Mouse (Mus musculus) mesoderm, embryonic 11.5 days (tissue): ENCODE measurements around the gene Glt6d1.

ENCODE experiments used
- DNase-seq: peaks from one replicate; pipeline ENCODE4 v3.0.0-alpha.2; 2012; ENCODE audit warnings: low read depth, low spot score

Gene Glt6d1

DNA sequence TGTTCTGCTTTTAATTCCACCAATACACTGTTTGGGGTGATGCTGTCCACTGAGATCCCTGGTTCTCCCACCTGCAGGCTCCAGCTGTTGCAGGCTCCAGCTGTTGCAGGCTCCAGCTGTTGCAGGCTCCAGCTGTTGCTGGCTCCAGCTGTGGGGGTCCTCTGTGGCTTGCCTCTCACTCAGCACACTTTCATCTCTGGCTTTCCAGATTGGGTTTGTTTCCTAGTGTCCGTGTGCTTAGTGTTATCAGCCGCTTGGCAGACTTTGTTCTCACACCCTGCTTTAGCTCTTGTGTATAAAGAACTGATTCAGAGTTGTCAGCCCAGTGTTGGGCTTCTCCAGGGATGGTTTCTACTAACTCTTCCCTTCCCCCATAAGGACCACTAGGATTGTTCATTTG lies 18.0 kb downstream of the Glt6d1 start:
- DNase-seq = no peak

DNA sequence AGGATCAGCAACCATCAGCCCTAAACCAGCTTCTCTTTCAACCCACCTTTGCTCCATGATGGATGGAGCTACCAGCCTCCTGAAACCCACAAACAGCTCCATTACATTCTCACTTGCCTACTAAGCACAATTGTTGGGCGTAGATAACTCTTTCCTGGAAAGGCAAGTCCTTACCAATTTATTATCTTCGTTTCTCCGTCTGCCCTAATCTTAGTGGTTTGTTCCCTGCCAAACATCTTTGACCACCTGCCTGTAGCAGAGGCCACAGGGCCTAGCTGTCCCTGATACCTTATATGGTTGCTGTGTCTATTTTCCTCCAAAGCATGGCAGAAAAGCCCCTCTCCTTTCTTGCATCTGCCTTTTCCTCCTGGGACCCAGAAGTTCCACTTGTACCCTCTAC lies 26.6 kb downstream of the Glt6d1 start:
- DNase-seq = no peak

DNA sequence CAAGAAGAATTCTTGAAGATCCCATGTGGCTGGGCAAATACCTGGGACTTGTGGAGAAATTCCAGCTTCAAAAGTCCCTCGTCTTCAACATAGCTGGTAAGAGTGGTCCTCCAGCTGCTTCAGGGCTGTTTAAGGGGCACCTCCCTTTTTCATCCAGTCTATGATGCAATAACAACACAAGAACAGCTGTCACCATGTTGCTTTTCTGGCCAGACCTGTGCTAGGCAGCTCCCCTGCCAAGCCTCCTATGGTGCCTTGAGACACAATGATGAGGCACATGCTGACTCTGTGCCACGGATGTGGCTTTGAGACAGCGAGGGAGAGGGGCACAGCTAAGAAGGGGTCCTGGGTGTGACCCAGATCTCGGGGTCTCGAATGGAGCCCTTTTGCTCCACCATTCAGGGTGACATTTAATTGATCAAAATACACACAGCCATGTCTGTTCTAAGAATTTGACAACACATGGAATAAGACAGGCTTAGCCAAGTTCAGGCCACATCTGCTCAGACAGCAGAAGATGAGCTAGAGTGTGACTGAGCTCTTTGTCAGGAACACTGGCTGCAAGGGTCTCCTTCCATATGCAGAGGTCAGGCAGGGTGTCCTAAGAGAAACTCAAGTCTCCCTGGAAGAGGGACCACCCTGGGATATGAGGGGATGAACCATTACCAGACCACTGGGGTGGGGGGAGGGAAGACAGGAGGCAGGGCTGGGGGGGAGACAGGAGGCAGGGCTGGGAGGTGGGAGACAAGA lies 29.9 kb downstream of the Glt6d1 start:
- peak; percentile 32 for DNase-seq

DNA sequence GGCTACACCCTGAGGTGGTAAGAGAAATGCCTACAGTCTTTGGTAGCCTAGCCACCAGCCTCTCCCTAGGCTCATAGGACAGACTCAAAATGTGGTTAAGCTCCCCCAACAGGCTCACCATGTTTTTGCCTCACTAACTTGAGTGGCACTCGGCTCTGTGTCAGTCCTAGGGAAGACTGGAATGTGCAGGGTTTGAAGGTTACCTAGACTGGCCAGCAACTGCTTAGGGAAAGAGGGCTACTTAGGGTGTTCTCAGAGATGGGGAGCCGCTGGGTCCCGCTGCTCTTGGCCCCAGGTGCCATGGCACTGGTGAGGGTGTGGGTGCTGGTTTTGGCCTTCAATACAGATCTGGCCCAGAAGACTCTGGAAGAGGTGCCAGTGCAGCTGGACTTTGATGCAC lies 33.7 kb downstream of the Glt6d1 start, which contains the start of gene Gm13539:
Gm13539 (plus strand) TSS at position 301 of the 400 bp plus-strand sequence.
- no peak for DNase-seq

DNA sequence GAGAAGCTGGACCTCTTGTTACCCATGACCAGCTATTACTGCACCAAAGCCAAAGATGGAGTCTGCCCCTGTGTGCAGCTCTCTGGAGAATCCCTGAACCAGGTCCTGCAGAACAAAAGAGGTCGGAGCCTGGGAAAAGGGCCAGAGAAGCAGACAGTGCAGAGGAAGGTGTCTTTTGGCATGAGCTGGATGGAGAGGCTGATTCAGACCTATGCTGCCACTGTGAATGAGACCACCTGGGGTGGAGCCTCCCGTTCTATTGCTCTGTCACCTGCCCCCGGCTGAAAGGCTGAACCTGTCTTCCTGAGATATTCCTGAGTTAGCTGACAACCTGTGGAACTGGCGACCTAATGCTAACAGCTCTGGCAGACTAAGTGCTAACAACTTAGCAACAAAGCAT lies 34.7 kb downstream of the Glt6d1 start:
- no peak for DNase-seq

- DNase-seq = no peak
These were observed 36.6 kb downstream of the Glt6d1 start for GRCm38 (mm10) chr2:25779076-25779475.

GRCm38 (mm10) chr2:25776717-25777116 lies 38.9 kb downstream of the Glt6d1 start, which contains the start of gene Lcn11:
Gene Lcn11 (plus strand): TSS chr2:25777017.
- DNase-seq = no peak

- no peak for DNase-seq
These were observed 39.7 kb downstream of the Glt6d1 start for GRCm38 (mm10) chr2:25775991-25776390.

DNA sequence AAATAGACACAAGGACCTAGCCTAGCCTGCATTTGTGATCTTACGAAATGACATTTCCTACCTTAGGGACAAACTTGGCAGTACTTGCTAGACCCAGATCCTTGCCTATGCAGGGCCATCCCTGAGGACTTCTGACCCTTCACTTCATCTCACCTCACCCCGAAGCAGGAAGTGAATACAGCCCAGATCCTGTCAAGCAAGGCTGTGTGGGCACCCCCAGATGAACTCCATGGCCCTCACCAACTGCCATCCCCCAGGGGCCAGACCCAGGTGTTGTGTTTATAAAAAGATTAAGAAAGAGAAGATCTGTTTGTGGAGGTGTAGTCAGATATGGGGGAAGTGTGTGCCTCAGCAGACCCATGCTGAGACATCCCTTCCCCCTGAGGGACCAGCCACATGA lies 41.0 kb downstream of the Glt6d1 start:
- DNase-seq = no peak

DNA sequence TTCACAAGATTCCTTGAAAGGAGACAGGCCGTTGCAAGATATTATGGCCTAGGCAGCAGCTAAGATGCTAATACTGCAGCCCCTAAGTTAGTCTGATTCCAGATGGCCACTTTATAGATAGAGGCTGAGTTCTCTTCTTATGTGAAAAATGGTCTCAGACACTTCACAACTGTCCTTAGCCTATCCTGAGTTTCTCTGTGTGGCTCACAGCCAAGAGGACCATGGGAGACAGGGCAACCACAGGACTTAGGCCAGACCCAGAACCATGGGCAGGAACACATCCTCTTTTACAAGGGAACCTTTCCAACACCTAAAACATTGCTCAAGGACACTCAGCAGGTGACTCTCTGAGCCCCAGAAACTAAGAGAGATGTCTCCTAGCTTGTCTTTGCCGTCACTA lies 42.1 kb downstream of the Glt6d1 start:
- no peak for DNase-seq

GRCm38 (mm10) chr2:25767764-25768163 lies 47.9 kb downstream of the Glt6d1 start:
- no peak for DNase-seq

DNA sequence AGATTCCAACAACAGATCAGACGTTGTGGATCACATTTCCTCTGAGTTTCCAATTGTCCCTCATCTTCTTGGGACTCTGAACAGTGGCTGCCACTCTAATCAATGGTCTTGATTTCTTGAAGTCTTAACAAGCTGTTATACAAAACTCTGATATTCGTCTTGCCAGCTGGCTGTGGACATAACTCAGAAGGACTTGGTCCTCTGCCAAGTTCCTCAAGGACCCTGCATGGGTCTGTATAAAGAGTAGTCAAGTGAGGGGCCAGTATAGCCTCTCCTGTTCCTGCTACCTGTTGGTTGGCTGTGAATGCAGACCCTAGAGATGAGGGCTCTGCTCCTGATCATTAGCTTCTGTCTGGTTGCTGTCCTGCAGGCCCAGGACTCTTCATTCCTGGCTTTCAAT lies 50.4 kb downstream of the Glt6d1 start, which contains the start of gene Lcn3:
Lcn3 (plus strand) TSS at position 301 of the 400 bp plus-strand sequence.
- no peak for DNase-seq

- DNase-seq = no peak
These were observed 57.5 kb downstream of the Glt6d1 start for GRCm38 (mm10) chr2:25758064-25758625.

DNA sequence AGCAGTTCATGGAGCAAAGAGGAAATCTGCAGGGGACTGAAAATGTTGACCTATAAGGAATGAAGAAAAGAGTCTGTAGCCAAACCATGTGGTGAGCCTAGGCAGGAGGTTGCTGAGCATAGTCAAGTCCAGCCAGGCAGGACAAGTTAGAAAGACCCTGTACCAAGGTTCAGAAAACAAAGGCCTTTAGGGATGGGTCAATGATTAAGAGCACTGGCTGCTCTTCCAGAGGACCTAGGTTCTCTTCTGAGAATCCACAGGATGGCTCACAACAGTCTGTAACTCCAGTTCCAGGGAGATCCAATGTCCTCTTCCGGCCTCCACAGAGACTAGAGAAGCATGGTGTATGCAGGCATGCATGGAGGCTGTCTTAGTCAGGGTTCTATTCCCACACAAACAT lies 61.4 kb downstream of the Glt6d1 start:
- DNase-seq = no peak
